Mouse (Mus musculus): ENCODE data around the gene Hist1h2bh. TPM values are rescaled to one million over a fixed set of nuclear protein-coding genes. Genes with fewer than 3 reads are reported as not detected.
"Not testable (repeated sequence)": the region's sequence is repeated elsewhere in the genome, so short reads cannot be mapped to it uniquely, and the experiment has no call there.

Gene Hist1h2bh
- polyA plus RNA-seq, 2 experiments from 2014 or later, result 0.41 to 0.66 TPM

- ATAC-seq, result peak; percentile 73
Observed at GRCm38 (mm10) chr13:23551146-23551834, 8.1 kb upstream of the Hist1h2bh start, which contains the start of gene Hist1h4f. Gene Hist1h4f, minus strand, starts transcription at chr13:23551648.

DNA sequence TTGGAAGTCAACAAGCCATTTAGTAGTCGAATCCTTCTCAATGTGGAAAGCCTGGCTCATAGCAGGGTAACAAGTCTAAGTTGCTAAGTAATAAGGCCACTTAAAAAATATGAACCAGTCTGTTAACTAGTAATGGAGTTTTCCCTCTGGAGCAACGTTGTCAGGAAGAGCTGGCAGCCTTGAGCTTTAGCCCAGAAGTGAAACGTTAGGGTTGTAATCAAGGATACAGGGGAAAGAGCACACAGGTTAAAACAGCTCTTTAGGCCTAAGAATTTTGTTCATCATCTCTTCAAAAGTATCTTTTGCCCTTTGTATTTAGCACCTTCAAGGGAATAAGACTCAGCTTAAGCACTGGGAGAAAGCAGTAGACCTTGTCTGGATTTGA, 7.6 kb upstream of the Hist1h2bh start:
- no peak for ATAC-seq

DNA sequence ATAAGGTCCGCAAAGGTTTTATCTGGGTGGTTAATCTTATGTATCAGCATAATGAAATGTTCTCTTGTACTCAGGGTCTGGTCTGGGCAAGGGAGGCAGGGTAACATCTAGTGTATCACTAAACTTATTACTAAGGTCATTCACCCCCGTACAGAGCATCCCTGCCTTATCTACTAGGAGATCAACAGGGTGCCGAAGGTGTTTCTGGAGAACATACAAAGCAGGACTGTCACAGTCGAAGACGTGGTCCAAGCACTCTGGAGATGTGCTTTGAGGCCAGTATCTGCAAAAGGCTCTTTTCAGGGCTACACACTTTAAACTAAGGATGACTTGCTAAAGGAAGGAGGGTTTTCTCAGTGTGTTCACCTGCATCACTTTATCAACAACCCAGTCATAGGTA, 3.5 kb upstream of the Hist1h2bh start:
- ATAC-seq, result no peak

GRCm38 (mm10) chr13:23544787-23545120, 1.6 kb upstream of the Hist1h2bh start:
- peak; percentile 2 for ATAC-seq

DNA sequence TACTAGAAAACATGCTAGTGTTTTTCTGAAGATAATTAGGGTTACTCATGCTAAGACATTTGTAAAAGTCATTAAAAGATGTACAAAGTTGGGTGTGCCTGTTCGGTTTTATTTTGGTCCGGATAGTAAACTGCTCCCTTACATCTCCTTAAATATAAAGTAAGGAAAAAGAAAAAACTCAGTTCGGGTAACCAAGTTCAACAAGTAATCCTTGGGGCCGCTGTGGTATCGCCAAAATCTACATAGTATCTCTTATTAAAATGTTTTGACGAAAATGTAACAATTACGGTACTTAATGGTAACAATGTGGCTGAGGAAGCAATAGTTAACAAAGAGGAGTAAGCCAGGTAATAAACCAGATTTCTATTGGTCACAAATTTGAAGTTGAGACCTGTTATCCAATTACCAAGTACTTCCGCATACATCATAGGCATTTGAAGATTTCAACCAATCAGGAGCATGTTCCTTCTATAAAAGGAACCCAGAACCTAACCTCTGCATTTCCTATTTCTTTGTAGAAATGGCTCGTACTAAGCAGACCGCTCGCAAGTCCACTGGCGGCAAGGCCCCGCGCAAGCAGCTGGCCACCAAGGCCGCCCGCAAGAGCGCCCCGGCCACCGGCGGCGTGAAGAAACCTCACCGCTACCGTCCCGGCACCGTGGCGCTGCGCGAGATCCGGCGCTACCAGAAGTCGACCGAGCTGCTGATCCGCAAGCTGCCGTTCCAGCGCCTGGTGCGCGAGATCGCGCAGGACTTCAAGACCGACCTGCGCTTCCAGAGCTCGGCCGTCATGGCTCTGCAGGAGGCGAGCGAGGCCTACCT, 984 bp upstream of the Hist1h2bh start, which contains the start of gene Hist1h3f:
Gene Hist1h3f, plus strand, starts transcription at position 88 of the 822 bp plus-strand sequence.
- ATAC-seq, result peak; percentile 82

DNA sequence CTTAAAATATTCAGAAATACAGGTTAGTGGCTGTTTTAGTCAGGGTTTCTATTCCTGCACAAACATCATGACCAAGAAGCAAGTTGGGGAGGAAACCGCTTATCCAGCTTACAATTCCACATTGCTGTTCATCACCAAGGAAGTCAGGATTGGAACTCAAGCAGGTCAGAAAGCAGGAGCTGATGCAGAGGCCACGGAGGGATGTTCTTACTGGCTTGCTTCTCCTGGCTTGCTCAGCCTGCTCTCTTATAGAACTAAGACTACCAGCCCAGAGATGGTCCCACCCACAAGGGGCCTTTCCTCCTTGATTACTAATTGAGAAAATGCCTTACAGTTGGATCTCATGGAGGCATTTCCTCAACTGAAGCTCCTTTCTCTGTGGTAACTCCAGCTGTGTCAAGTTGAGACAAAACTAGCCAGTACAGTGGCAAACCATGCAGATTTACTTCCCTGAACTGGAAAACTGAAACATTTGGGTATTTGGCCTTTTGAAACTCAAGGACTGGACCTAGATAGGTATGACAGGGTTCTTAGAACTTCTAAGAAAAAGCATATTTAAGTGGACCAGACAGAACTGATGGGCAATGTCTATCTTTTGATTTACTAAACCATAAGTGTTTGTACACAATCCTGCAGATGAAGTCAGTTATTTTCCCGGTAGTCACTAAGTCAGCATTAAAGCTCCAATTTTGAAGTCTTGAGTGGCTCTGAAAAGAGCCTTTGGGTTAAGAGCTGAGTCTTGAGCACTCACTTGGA, 789 bp downstream of the Hist1h2bh start:
- not testable (repeated sequence) for ATAC-seq

DNA sequence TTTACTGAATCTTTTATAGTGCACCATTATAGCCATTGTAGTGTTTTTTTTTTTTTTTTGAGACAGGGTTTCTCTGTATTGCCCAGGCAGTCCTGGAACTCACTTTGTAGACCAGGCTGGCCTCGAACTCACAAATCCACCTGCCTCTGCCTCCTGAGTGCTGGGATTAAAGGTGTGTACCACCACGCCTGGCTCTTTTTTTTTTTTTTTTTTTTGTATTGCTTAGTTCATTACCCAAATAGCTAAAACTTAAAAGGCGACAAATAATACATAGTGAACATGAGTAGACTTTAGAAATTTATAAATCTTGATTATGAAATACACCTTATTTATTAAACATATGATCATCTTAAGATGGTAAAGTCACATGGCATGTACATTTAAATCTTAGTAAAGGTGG, 1.7 kb downstream of the Hist1h2bh start:
- no peak for ATAC-seq

GRCm38 (mm10) chr13:23539821-23540220, 3.4 kb downstream of the Hist1h2bh start:
- ATAC-seq, result not testable (repeated sequence)

DNA sequence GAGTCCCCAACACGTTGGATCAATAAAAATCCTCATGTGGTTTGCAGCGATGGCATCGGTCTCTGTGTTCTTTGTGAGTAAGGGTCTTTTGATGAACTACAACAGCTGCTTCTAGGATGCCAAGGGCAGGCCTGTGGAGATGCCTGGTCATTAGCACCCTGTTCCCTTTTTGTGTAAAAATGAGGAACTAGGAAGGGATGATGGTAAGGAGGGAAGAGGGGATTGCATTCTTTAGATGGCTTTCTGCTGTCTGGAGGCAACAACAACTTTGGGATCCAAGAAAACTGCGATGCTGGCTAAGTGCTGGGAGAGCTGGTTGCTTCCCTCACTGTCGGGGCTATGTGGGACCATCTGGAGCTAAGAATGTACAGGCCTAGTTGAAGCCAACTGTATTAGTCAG, 4.9 kb downstream of the Hist1h2bh start:
- no peak for ATAC-seq

DNA sequence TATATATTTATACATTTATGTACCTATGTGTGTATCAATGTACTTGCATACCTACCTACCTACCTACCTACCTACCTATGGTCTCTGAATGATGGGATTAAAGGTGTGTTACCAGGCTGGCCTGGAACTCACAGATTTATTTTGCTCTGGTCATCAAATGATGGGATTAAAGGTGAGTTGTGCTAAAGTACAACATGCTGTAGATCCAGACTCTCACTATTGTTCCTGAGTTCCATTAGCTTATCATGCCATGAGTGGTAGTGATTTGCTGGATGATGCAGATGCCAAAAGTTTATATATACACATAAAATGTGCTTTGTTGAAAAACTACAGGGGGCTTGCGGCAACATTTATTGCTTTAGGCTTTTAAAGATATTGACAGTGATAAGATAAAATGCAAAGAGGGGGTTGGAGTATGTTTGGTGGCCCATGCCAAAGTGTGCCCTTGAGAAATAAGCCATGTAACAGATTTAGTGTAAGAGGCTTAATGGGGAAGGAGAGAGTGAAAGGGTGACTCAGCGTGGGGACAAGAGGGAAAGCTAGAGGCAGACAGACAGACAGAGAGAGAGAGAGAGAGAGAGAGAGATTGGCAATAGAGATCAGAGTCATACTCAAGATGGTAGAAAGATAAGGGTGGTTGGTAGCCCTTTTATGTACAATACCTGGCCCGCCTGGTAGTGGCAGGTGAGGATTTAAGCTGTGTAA, 6.0 kb downstream of the Hist1h2bh start:
- no peak for ATAC-seq

- no peak for ATAC-seq
Observed at GRCm38 (mm10) chr13:23536076-23536822, 6.9 kb downstream of the Hist1h2bh start.

DNA sequence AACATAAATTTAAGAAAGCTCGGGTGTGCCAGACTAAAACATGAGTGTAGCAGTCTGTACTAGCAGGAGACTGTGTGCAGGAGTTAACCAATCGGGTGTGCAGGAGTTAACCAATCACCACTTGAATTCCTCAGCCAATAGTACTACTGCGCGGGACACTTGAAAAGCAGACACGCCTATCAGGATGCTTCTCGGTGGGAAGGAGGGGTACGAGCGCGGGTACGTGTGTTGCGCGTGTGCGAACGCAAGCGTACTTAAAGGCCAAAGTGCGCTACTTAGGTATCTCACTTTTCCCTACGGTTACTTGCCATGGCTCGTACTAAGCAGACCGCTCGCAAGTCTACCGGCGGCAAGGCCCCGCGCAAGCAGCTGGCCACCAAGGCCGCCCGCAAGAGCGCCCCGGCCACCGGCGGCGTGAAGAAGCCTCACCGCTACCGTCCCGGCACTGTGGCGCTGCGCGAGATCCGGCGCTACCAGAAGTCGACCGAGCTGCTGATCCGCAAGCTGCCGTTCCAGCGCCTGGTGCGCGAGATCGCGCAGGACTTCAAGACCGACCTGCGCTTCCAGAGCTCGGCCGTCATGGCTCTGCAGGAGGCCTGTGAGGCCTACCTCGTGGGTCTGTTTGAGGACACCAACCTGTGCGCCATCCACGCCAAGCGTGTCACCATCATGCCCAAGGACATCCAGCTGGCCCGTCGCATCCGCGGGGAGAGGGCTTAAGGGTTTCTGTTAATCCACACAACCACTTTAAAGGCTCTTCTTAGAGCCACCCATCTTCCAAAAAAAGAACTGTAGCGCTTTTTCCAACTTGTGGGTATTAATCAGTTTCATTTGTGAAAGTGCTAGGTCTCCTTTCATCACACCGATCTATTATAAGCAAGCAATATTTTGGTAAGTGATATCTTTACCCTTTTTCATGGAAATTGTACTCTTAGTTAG, 7.8 kb downstream of the Hist1h2bh start, which contains the start of gene Hist1h3g:
Gene Hist1h3g, plus strand, starts transcription at position 286 of the 939 bp plus-strand sequence.
- peak; percentile 59 for ATAC-seq

- no peak for ATAC-seq
Observed at GRCm38 (mm10) chr13:23534368-23535131, 8.6 kb downstream of the Hist1h2bh start.

DNA sequence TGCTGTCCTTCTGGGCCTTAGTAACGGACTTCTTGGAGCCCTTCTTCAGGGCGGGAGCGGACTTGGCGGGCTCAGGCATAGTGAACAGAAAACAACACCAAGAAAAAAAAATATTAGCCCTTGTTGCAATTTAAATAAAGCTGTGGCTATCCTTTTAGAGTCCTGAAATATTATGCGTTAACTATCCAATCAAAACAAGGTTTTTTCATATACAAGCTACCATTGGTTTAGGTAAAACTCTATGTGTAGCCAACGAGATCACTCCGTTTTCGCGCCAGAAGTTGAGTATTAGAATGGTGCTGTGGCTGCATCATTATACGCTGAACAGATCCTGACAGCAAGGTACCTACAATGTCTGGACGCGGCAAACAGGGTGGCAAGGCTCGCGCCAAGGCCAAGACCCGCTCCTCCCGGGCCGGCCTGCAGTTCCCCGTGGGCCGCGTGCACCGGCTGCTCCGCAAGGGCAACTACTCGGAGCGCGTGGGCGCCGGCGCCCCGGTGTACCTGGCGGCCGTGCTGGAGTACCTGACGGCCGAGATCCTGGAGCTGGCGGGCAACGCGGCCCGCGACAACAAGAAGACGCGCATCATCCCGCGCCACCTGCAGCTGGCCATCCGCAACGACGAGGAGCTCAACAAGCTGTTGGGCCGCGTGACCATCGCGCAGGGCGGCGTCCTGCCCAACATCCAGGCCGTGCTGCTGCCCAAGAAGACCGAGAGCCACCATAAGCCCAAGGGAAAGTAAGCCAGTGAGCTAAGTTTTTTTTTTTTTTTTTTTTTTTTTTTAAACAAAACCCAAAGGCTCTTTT, 9.4 kb downstream of the Hist1h2bh start, which contains the start of gene Hist1h2af:
Gene Hist1h2af, plus strand, starts transcription at position 347 of the 808 bp plus-strand sequence.
- ATAC-seq, result peak; percentile 36

DNA sequence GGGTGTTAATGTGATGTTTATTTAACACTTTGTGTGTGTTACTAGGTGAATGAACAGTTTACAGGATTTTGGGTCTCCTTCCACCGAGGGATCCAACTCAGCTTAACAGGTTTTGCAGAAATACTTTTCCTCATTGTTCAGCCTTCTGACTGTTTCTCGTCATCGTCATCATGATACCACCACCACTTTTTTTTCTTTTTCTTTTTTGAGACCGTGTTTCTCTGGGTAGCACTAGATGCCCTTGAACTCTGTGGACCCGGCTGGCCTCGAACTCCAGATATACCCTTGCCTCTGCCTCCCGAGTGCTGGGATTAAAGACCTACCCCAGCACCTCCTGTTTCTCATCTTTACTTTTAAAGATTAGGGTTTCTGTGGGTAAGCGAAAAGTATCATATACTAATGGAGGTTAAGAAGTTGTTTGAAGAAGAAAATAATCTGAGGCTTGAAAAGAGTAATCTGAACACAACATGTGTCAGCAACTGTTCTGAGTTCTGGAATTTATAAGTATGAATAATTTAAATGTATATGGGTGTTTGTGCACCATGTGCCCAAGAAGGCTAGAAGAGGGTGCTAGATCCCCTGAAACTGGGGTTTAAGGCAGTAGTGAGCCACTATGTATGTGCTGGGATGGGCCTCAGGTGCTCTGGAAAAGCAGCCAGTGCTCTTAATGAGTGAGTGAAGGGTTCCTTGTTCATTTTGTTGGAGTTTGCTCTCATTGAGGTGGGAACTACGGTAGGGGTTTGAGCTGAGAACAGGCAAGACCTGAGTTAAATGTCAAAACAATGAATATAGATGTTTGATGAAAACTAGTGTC, 10.7 kb downstream of the Hist1h2bh start:
- no peak for ATAC-seq

GRCm38 (mm10) chr13:23530901-23531875, 12.0 kb downstream of the Hist1h2bh start, which contains the start of gene Hist1h4h:
Gene Hist1h4h, plus strand, starts transcription at chr13:23531050.
- peak; percentile 76 for ATAC-seq
